Mouse (Mus musculus) ES-E14 (cell line): Measurements from ENCODE around the gene Ttc13. TPM values are rescaled to one million over a fixed set of nuclear protein-coding genes. Genes with fewer than 3 reads are reported as not detected.
A peak's percentile ranks its signal among the peaks of the same experiment; 100 is the strongest.

Experiments used
- DNase-seq: peaks from one replicate; pipeline ENCODE4 v3.0.0-alpha.2; 2013; ENCODE audit warnings: low read depth, low spot score
- H3K27ac ChIP-seq: 2 replicates; pipeline ENCODE4 v1.5.1; 2012; ENCODE audit warnings: low read depth, mild to moderate bottlenecking, low read length, moderate library complexity, mixed read lengths; ENCODE audit not compliant: poor library complexity, insufficient read depth, severe bottlenecking
- H3K36me3 ChIP-seq: 2 replicates; pipeline ENCODE4 v1.6.1; 2012; ENCODE audit warnings: mild to moderate bottlenecking, low read length, moderate library complexity, mixed read lengths; ENCODE audit not compliant: control insufficient read depth, poor library complexity, insufficient read depth, severe bottlenecking
- H3K4me1 ChIP-seq, 2 experiments: fragments of 150-350 bp in 1 of 2; sonication (generic) in 1 of 2; 2 replicates each; pipeline ENCODE4 v1.6.1; 2012; ENCODE audit warnings: low read length in 2 of 2, mild to moderate bottlenecking in 1 of 2, mixed read lengths in 1 of 2; ENCODE audit not compliant: control insufficient read depth in 2 of 2, insufficient read depth in 2 of 2, poor library complexity in 1 of 2
- H3K4me3 ChIP-seq, 2 experiments: fragments of 150-350 bp in 1 of 2; sonication (generic) in 1 of 2; 2 replicates each; pipeline ENCODE4 v1.5.1; 2012; ENCODE audit warnings: low read length in 2 of 2, low read depth in 1 of 2, mild to moderate bottlenecking in 1 of 2, mixed read lengths in 1 of 2; ENCODE audit not compliant: insufficient read depth in 1 of 2, poor library complexity in 1 of 2, severe bottlenecking in 1 of 2
- H3K9ac ChIP-seq: 2 replicates; pipeline ENCODE4 v1.6.1; 2012; ENCODE audit warnings: low read depth, mild to moderate bottlenecking, low read length, mixed read lengths; ENCODE audit not compliant: poor library complexity, insufficient read depth, severe bottlenecking
- H3K9me3 ChIP-seq: fragments of 150-350 bp; sonication (generic); 2 replicates; pipeline ENCODE4 v1.6.1; 2012; ENCODE audit warnings: low read depth, mild to moderate bottlenecking, low read length; ENCODE audit not compliant: control insufficient read depth, insufficient read depth
- CHD2 ChIP-seq: IDR thresholded peaks from 2 replicates; pipeline ENCODE4 v1.6.1; 2014; ENCODE audit warnings: mild to moderate bottlenecking, low read depth, low read length, inconsistent platforms
- HCFC1 ChIP-seq: IDR thresholded peaks from 2 replicates; pipeline ENCODE4 v1.6.1; 2012; ENCODE audit warnings: low read length, inconsistent platforms, borderline replicate concordance; ENCODE audit not compliant: insufficient read depth
- MAFK ChIP-seq: IDR thresholded peaks from 2 replicates; pipeline ENCODE4 v1.6.1; 2014; ENCODE audit warnings: mild to moderate bottlenecking, low read depth, low read length, inconsistent platforms; ENCODE audit not compliant: insufficient read depth
- ZC3H11A ChIP-seq: IDR thresholded peaks from 2 replicates; pipeline ENCODE4 v1.6.1; 2012; ENCODE audit warnings: low read depth, mild to moderate bottlenecking, inconsistent platforms, low read length, borderline replicate concordance
- ZNF384 ChIP-seq: IDR thresholded peaks from 2 replicates; pipeline ENCODE4 v1.6.1; 2012; ENCODE audit warnings: low read depth, low read length, inconsistent platforms
- in situ Hi-C, 2 experiments: fragments of 600-800 bp; cut with MboI; formaldehyde crosslinking; loops; one replicate each; pipeline ENCODE4 v1.15.1; 2025; ENCODE audit warnings: low sequenced_read_pairs in 2 of 2, inconsistent platforms in 1 of 2; ENCODE audit not compliant: unreplicated experiment in 2 of 2
- total RNA-seq: library from RNA; depleted of rRNA; stranded (reverse); fragments of 300-350 nt; gene quantifications from 2 replicates; pipeline ENCODE4 v1.2.3, GENCODE M21; 2012

Ttc13 gene
- total RNA-seq, 1 experiment, result 74.8 TPM

- TF ChIP-seq ZC3H11A (no peak), MAFK (no peak), HCFC1 (no peak), CHD2 (no peak), ZNF384 (no peak)
- no peak for DNase-seq
- no peaks in the 10 kb centered on the region for H3K9me3 ChIP-seq
- in situ Hi-C loops, result no loop called here
- peaks cover 26% of the 10 kb centered on the region for H3K36me3 ChIP-seq
- no peak overlapping the region for H3K4me3 ChIP-seq
- 0 out of 4 replicates have a peak, but pooled peaks cover 0 to 3% of the 10 kb centered on the region in 2 experiments for H3K4me1 ChIP-seq
- H3K27ac ChIP-seq, result no peak overlapping the region
- H3K9ac ChIP-seq, result no peak overlapping the region
Observed at GRCm38 (mm10) chr8:124735371-124735911, 13.7 kb upstream of the Ttc13 start.

- Histone ChIP-seq H3K36me3 (peaks cover 42% of the 10 kb centered on the region), H3K4me1 (no peaks in the 10 kb centered on the region), H3K9me3 (no peaks in the 10 kb centered on the region), H3K9ac (no peak overlapping the region), H3K27ac (no peak overlapping the region), H3K4me3 (no peak overlapping the region)
- TF ChIP-seq ZNF384 (no peak), MAFK (no peak), HCFC1 (no peak), CHD2 (no peak)
- DNase-seq, result no peak
- in situ Hi-C loops, result no loop called here
Observed at GRCm38 (mm10) chr8:124732828-124733227, 11.0 kb upstream of the Ttc13 start.

- Histone ChIP-seq H3K4me3 (no peak overlapping the region), H3K36me3 (peaks cover 17% of the 10 kb centered on the region), H3K4me1 (peaks cover 5% of the 10 kb centered on the region in 2 experiments; a peak in 3 of 4 replicates), H3K9ac (no peak overlapping the region), H3K27ac (no peak overlapping the region), H3K9me3 (no peaks in the 10 kb centered on the region)
- TF ChIP-seq ZC3H11A (no peak), HCFC1 (no peak), MAFK (no peak), ZNF384 (no peak), CHD2 (no peak)
- DNase-seq, result no peak
- in situ Hi-C loops, result no loop called here
Observed at GRCm38 (mm10) chr8:124724301-124724700, 2.5 kb upstream of the Ttc13 start.

GRCm38 (mm10) chr8:124720938-124721861 is 583 bp downstream of the Ttc13 start:
- Histone ChIP-seq H3K9me3 (no peaks in the 10 kb centered on the region), H3K4me3 (peak overlapping the region; percentile 70 to 91), H3K4me1 (peaks cover 6 to 8% of the 10 kb centered on the region in 2 experiments; a peak in 3 of 4 replicates), H3K27ac (no peak overlapping the region), H3K36me3 (peaks cover 3% of the 10 kb centered on the region), H3K9ac (peak overlapping the region; percentile 67)
- in situ Hi-C loops, result no loop called here
- DNase-seq, result no peak
- TF ChIP-seq ZNF384 (no peak), ZC3H11A (no peak), HCFC1 (no peak), MAFK (no peak), CHD2 (no peak)
